Mouse (Mus musculus) E14TG2a.4 (cell line): Measurements from ENCODE around the gene Tmtc4.

ENCODE experiments used
- CTCF ChIP-seq: conservative IDR thresholded peaks from 2 replicates; pipeline ENCODE4 v1.5.1; 2014; ENCODE audit warnings: low read length
- NANOG ChIP-seq: IDR thresholded peaks from 2 replicates; pipeline ENCODE4 v1.6.1; 2014; ENCODE audit warnings: borderline replicate concordance, low read length, mixed read lengths
- POU5F1 ChIP-seq: IDR thresholded peaks from 2 replicates; pipeline ENCODE4 v1.6.1; 2014; ENCODE audit warnings: low read length, borderline replicate concordance

- TF ChIP-seq POU5F1, result no peak
- TF ChIP-seq CTCF, result no peak
- TF ChIP-seq NANOG, result no peak
Measured at GRCm38 (mm10) chr14:122875636-122876035, 108.2 kb downstream of the Tmtc4 start.
